Mouse (Mus musculus) lung, postnatal 0 days (tissue): Measurements from ENCODE around the gene Lrrc8a.
A peak's percentile ranks its signal among the peaks of the same experiment; 100 is the strongest.

Experiments used
- CTCF ChIP-seq: IDR thresholded peaks from 2 replicates; pipeline ENCODE4 v1.5.1; 2016; ENCODE audit warnings: antibody characterized with exemption, mild to moderate bottlenecking
- EP300 ChIP-seq: IDR thresholded peaks from 2 replicates; pipeline ENCODE4 v1.6.1; 2016; ENCODE audit warnings: antibody characterized with exemption, mild to moderate bottlenecking, control low read depth

DNA sequence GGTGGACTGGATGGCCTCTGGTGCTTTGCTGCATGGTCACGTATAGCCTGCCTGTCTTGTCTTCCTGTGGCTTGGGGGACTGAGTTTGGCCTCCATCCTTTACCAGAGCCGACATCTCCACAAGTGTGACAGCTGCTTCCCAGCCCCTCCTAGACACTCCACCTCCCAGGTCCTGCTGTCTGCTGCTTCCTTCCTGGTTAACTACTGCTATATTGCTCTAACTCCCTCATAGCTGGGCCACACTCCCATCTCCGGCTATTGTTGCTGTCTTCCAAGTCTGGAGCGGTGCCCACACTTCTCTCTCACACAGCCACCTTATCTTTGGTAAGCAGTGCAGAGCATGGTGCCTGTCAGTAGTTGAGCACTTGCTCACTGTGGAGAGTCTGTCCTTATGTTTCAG lies 2.3 kb downstream of the Lrrc8a start:
- no peak for TF ChIP-seq CTCF
- peak; percentile 80 for TF ChIP-seq EP300
